Mouse (Mus musculus) hindbrain, postnatal 0 days (tissue): ENCODE measurements at regions not wholly inside any gene's neighbourhood (a gene's known extent, or its start where the extent isn't known, plus 50 kb on each side); places are given as distances from the start of the nearest gene placed in this dataset.

Source experiments
- ATAC-seq: fragments of 200-750 bp; cut with Nextera tagmentation; 2 replicates; pipeline ENCODE4 v1.8.0; 2017; ENCODE audit warnings: mild to moderate bottlenecking, moderate TSS enrichment, moderate library complexity
- DNase-seq: peaks from one replicate; pipeline ENCODE4 v3.0.0-alpha.2; 2015; ENCODE audit warnings: low spot score
- H3K27ac ChIP-seq: fragments of 300-500 bp; sonication (generic); 2 replicates; pipeline ENCODE4 v1.5.1; 2014; ENCODE audit warnings: mild to moderate bottlenecking
- H3K27me3 ChIP-seq: fragments of 300-500 bp; sonication (generic); 2 replicates; pipeline ENCODE4 v1.6.1; 2014; ENCODE audit warnings: low read length, mixed read lengths; ENCODE audit not compliant: insufficient read depth
- H3K36me3 ChIP-seq: fragments of 300-500 bp; sonication (generic); 2 replicates; pipeline ENCODE4 v1.6.1; 2014; ENCODE audit warnings: low read length, mixed read lengths; ENCODE audit not compliant: insufficient read depth
- H3K4me1 ChIP-seq: fragments of 300-500 bp; sonication (generic); 2 replicates; pipeline ENCODE4 v1.6.1; 2014; ENCODE audit warnings: antibody characterized with exemption, low read length, mixed read lengths; ENCODE audit not compliant: insufficient read depth
- H3K4me2 ChIP-seq: fragments of 300-500 bp; sonication (generic); 2 replicates; pipeline ENCODE4 v1.6.1; 2014; ENCODE audit warnings: low read depth, mild to moderate bottlenecking, low read length, moderate library complexity, mixed read lengths
- H3K4me3 ChIP-seq: fragments of 300-500 bp; sonication (generic); 2 replicates; pipeline ENCODE4 v1.5.1; 2014; ENCODE audit warnings: low read length
- H3K9ac ChIP-seq: fragments of 300-500 bp; sonication (generic); replicated peaks from 2 replicates; pipeline ENCODE4 v1.6.1; 2014; ENCODE audit warnings: mild to moderate bottlenecking, low read length, moderate library complexity, mixed read lengths
- H3K9me3 ChIP-seq: fragments of 300-500 bp; sonication (generic); 2 replicates; pipeline ENCODE4 v1.6.1; 2016; ENCODE audit warnings: low read length, mixed read lengths
- CTCF ChIP-seq: IDR thresholded peaks from 2 replicates; pipeline ENCODE4 v1.5.1; 2016; ENCODE audit warnings: antibody characterized with exemption, control low read depth, low read depth
- WGBS: fragments of 180-500 bp; shearing (Covaris S2); extraction: QIAGEN DNeasy Blood & Tissue Kit; methylation state at CpG from one replicate; pipeline ENCODE4 v1.1.7; 2014; 5-methylcytosine and 5-hydroxymethylcytosine counted together

GRCm38 (mm10) chr19:15815166-15815565, 132.0 kb downstream of the Psat1 start:
- TF ChIP-seq CTCF, result no peak
- H3K36me3 ChIP-seq, result no peaks in the 10 kb centered on the region
- 76% methylated on average over 6 of the region's 6 CpGs for WGBS
- no peak overlapping the region for H3K27ac ChIP-seq
- no peaks in the 10 kb centered on the region for H3K9me3 ChIP-seq
- no peaks in the 10 kb centered on the region for H3K4me1 ChIP-seq
- no peaks in the 10 kb centered on the region for H3K27me3 ChIP-seq
- H3K4me3 ChIP-seq, result no peak overlapping the region
- no peak for DNase-seq
- no peak overlapping the region for H3K4me2 ChIP-seq
- no peak overlapping the region for H3K9ac ChIP-seq
- no peak for ATAC-seq

GRCm38 (mm10) chr19:15809008-15809407, 138.1 kb downstream of the Psat1 start:
- Histone ChIP-seq H3K36me3 (no peaks in the 10 kb centered on the region), H3K4me2 (no peak overlapping the region), H3K4me3 (no peak overlapping the region), H3K27ac (no peak overlapping the region), H3K4me1 (no peaks in the 10 kb centered on the region), H3K9ac (no peak overlapping the region), H3K9me3 (no peaks in the 10 kb centered on the region), H3K27me3 (no peaks in the 10 kb centered on the region)
- TF ChIP-seq CTCF, result no peak
- ATAC-seq (no peak), DNase-seq (no peak)
- 91% methylated on average over 5 of the region's 5 CpGs for WGBS

- no peaks in the 10 kb centered on the region for H3K27me3 ChIP-seq
- no peaks in the 10 kb centered on the region for H3K4me1 ChIP-seq
- 87% methylated on average over 2 of the region's 2 CpGs for WGBS
- H3K4me3 ChIP-seq, result no peak overlapping the region
- DNase-seq (no peak), ATAC-seq (no peak)
- H3K9me3 ChIP-seq, result no peaks in the 10 kb centered on the region
- H3K27ac ChIP-seq, result no peak overlapping the region
- H3K36me3 ChIP-seq, result no peaks in the 10 kb centered on the region
- TF ChIP-seq CTCF, result no peak
- H3K4me2 ChIP-seq, result no peak overlapping the region
- H3K9ac ChIP-seq, result no peak overlapping the region
These were observed 139.5 kb downstream of the Psat1 start for GRCm38 (mm10) chr19:15807681-15808080.

- Histone ChIP-seq H3K27me3 (no peaks in the 10 kb centered on the region), H3K36me3 (no peaks in the 10 kb centered on the region), H3K4me2 (no peak overlapping the region), H3K4me3 (no peak overlapping the region), H3K27ac (no peak overlapping the region), H3K4me1 (no peaks in the 10 kb centered on the region), H3K9me3 (no peaks in the 10 kb centered on the region), H3K9ac (no peak overlapping the region)
- WGBS, result 38% methylated on average over 8 of the region's 8 CpGs
- ATAC-seq (no peak), DNase-seq (peak; percentile 34)
- no peak for TF ChIP-seq CTCF
These were observed 143.8 kb downstream of the Psat1 start for GRCm38 (mm10) chr19:15803131-15803889.

- no peaks in the 10 kb centered on the region for H3K4me1 ChIP-seq
- TF ChIP-seq CTCF, result no peak
These were observed 144.5 kb downstream of the Psat1 start for GRCm38 (mm10) chr19:15802641-15803040.

GRCm38 (mm10) chr19:15801811-15802486, 145.2 kb downstream of the Psat1 start:
- H3K4me2 ChIP-seq, result peak overlapping the region; percentile 62
- WGBS, result 5% methylated on average over 17 of the region's 17 CpGs

More at GRCm38 (mm10) chr19:15802641-15803040, 144.5 kb downstream of the Psat1 start:
- H3K4me2 ChIP-seq, result no peak overlapping the region
- DNase-seq, result no peak
- H3K36me3 ChIP-seq, result no peaks in the 10 kb centered on the region
- ATAC-seq, result no peak
- 75% methylated on average over 5 of the region's 5 CpGs for WGBS
- no peaks in the 10 kb centered on the region for H3K9me3 ChIP-seq
- H3K27ac ChIP-seq, result no peak overlapping the region
- H3K9ac ChIP-seq, result no peak overlapping the region
- no peaks in the 10 kb centered on the region for H3K27me3 ChIP-seq
- H3K4me3 ChIP-seq, result no peak overlapping the region

More at GRCm38 (mm10) chr19:15801811-15802486, 145.2 kb downstream of the Psat1 start:
- Histone ChIP-seq H3K4me1 (no peaks in the 10 kb centered on the region), H3K9ac (peak overlapping the region; percentile 46; the same call in 1 of the 2 replicates), H3K4me3 (peak overlapping the region; percentile 29), H3K27me3 (no peaks in the 10 kb centered on the region), H3K36me3 (no peaks in the 10 kb centered on the region), H3K9me3 (no peaks in the 10 kb centered on the region), H3K27ac (peak overlapping the region; percentile 75; the same call in 1 of the 2 replicates)
- DNase-seq (peak; percentile 96), ATAC-seq (peak; percentile 88)
- peak; percentile 95 for TF ChIP-seq CTCF
